Mouse (Mus musculus) liver, adult 2 months (tissue): ENCODE results near the gene Gm6096. TPM values are rescaled to one million over a fixed set of nuclear protein-coding genes. Genes with fewer than 3 reads are reported as not detected.

Experiments used
- DNase-seq: peaks from one replicate; pipeline ENCODE4 v3.0.0-alpha.2; 2011; ENCODE audit warnings: low read depth, low spot score; ENCODE audit errors: extremely low read depth
- H3K27ac ChIP-seq: fragments of 200-500 bp; replicated peaks from 2 replicates; pipeline ENCODE4 v1.5.1; 2012; ENCODE audit warnings: low read depth, mild to moderate bottlenecking, control low read depth, inconsistent platforms, low read length; ENCODE audit not compliant: insufficient read depth
- H3K27me3 ChIP-seq: fragments of 200-500 bp; 2 replicates; pipeline ENCODE4 v1.6.1; 2012; ENCODE audit warnings: mild to moderate bottlenecking, moderate library complexity, low read length, inconsistent platforms; ENCODE audit not compliant: control insufficient read depth, insufficient read depth
- H3K36me3 ChIP-seq: fragments of 200-500 bp; 2 replicates; pipeline ENCODE4 v1.6.1; 2012; ENCODE audit warnings: low read length, inconsistent platforms; ENCODE audit not compliant: control insufficient read depth, insufficient read depth
- H3K4me1 ChIP-seq: fragments of 200-500 bp; 2 replicates; pipeline ENCODE4 v1.6.1; 2011; ENCODE audit warnings: low read length; ENCODE audit not compliant: control insufficient read depth, insufficient read depth
- H3K4me3 ChIP-seq: fragments of 200-500 bp; 2 replicates; pipeline ENCODE4 v1.5.1; 2011; ENCODE audit warnings: low read depth, mild to moderate bottlenecking, control low read depth, low read length, moderate library complexity; ENCODE audit not compliant: insufficient read depth
- H3K79me2 ChIP-seq: fragments of 200-500 bp; 2 replicates; pipeline ENCODE4 v1.6.1; 2012; ENCODE audit warnings: inconsistent platforms, mild to moderate bottlenecking, low read length, moderate library complexity; ENCODE audit not compliant: control insufficient read depth, insufficient read depth
- H3K9ac ChIP-seq: fragments of 200-500 bp; 2 replicates; pipeline ENCODE4 v1.6.1; 2012; ENCODE audit warnings: low read depth, mild to moderate bottlenecking, control low read depth, inconsistent platforms, low read length
- CTCF ChIP-seq: fragments of 200-500 bp; IDR thresholded peaks from 2 replicates; pipeline ENCODE4 v1.5.1; 2011; ENCODE audit warnings: low read depth, low read length, control low read depth
- POLR2A ChIP-seq: fragments of 200-500 bp; IDR thresholded peaks from 2 replicates; pipeline ENCODE4 v1.6.1; 2011; ENCODE audit warnings: low read length, control low read depth; ENCODE audit not compliant: insufficient read depth; ENCODE audit errors: extremely low read depth
- WGBS: fragments of 180-500 bp; shearing (Covaris S2); methylation state at CpG from one replicate; pipeline ENCODE4 v1.1.7; 2018; 5-methylcytosine and 5-hydroxymethylcytosine counted together
- polyA plus RNA-seq: library from polyadenylated mRNA; depleted of rRNA; stranded (reverse); fragments of >200 nt; gene quantifications from 2 replicates; pipeline ENCODE4 v1.2.3, GENCODE M21; 2012
- total RNA-seq: library from RNA; depleted of rRNA; stranded (reverse); fragments of >200 nt; gene quantifications from 2 replicates; pipeline ENCODE4 v1.2.3, GENCODE M21; 2014

Gm6096 gene
- total and polyA plus RNA-seq, 2 experiments = not detected

GRCm38 (mm10) chr7:34258407-34258806 is 7.6 kb downstream of the Gm6096 start:
- H3K4me1 ChIP-seq = no peaks in the 10 kb centered on the region
- H3K36me3 ChIP-seq = peaks cover 66% of the 10 kb centered on the region
- no peak overlapping the region for H3K4me3 ChIP-seq
- DNase-seq = no peak
- no peaks in the 10 kb centered on the region for H3K27me3 ChIP-seq
- 93% methylated on average over 1 of the region's 1 CpGs for WGBS
- TF ChIP-seq POLR2A (no peak), CTCF (no peak)
- no peaks in the 10 kb centered on the region for H3K79me2 ChIP-seq
- H3K9ac ChIP-seq = no peak overlapping the region
- H3K27ac ChIP-seq = no peak overlapping the region

DNA sequence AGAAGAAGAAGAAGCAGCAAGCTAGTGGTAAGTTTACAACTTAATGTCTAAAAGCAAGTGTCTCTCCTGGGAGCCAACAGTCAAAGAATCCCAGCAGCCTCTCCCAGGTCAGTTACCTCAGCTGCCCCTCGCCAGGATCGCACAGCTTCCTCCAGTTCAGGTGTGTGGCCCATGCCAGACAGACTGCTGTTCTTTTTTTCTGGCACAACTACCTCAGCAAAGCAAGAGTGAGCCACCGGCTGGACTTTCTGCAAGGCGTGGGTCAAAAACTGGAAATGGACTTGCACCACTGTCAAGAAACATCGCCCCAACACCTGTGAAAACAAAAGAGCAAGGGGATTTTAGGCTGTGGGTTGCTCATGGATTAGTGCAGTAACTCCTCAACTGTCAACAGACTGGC is 12.6 kb downstream of the Gm6096 start:
- peaks cover 29% of the 10 kb centered on the region for H3K36me3 ChIP-seq
- WGBS = 69% methylated on average over 5 of the region's 5 CpGs

DNA sequence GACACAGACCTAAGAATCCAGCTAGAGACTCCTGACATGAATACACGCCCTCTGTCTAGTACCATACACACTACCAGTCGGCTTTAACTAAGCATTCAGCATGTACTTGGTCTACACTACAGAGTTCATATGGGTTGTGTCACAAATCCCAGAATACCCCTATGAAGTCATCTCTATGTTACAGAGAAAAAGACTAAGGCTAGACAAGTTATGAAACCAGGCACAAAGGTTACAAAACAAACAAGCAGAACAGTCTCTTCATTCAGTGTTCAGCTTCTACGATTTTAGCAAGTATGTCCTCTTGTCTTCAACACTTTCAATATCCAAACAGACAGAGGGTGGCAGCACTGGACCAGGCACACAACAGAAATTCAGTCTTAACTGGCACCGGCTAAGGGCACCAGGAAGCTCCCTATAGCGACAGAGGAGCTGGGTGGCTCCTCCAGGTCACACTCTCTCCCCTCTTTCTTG is 15.1 kb downstream of the Gm6096 start:
- no peaks in the 10 kb centered on the region for H3K27me3 ChIP-seq
- DNase-seq = peak; percentile 84
- no peak overlapping the region for H3K4me3 ChIP-seq
- peaks cover 6% of the 10 kb centered on the region for H3K4me1 ChIP-seq
- peaks cover 19% of the 10 kb centered on the region for H3K36me3 ChIP-seq
- H3K79me2 ChIP-seq = no peaks in the 10 kb centered on the region
- H3K9ac ChIP-seq = no peak overlapping the region
- 8% methylated on average over 5 of the region's 5 CpGs for WGBS
- TF ChIP-seq POLR2A (no peak), CTCF (peak; percentile 67)
- H3K27ac ChIP-seq = peak overlapping the region; percentile 57

More for the DNA sequence above, 12.6 kb downstream of the Gm6096 start:
- no peak for TF ChIP-seq POLR2A
- TF ChIP-seq CTCF = no peak
- Histone ChIP-seq H3K79me2 (no peaks in the 10 kb centered on the region), H3K4me3 (no peak overlapping the region), H3K9ac (no peak overlapping the region), H3K27me3 (no peaks in the 10 kb centered on the region), H3K27ac (no peak overlapping the region), H3K4me1 (peaks cover 6% of the 10 kb centered on the region)
- DNase-seq = peak; percentile 9

DNA sequence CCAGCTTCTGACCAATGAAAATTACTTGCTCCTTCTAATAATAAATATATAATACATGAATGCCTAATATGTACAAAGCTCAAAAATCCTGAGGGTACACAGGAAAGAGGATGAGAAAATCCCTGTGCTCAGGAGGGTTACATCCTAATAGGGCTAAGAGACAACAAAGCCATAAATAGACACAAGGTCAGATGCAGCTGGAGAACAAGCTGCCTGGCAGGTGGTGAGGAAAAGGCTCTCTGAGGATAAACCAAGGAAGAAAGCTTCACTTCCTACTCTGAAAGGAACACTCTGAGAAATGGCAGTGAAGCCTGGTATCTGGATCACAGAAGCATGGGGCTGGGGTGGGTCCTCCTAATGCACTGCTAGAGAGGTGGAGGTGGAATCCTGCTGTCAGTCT is 15.6 kb downstream of the Gm6096 start:
- Histone ChIP-seq H3K9ac (no peak overlapping the region), H3K4me1 (peaks cover 6% of the 10 kb centered on the region), H3K36me3 (peaks cover 20% of the 10 kb centered on the region), H3K27ac (0 out of 2 replicates have a peak overlapping the region, but pooled peaks have one; percentile 22), H3K27me3 (no peaks in the 10 kb centered on the region), H3K4me3 (no peak overlapping the region), H3K79me2 (no peaks in the 10 kb centered on the region)
- TF ChIP-seq POLR2A (no peak), CTCF (no peak)
- no peak for DNase-seq

GRCm38 (mm10) chr7:34268463-34268862 is 17.6 kb downstream of the Gm6096 start:
- peaks cover 7% of the 10 kb centered on the region for H3K36me3 ChIP-seq
- no peak overlapping the region for H3K27ac ChIP-seq
- H3K9ac ChIP-seq = no peak overlapping the region
- no peaks in the 10 kb centered on the region for H3K27me3 ChIP-seq
- no peak for DNase-seq
- TF ChIP-seq POLR2A = no peak
- peaks cover 5% of the 10 kb centered on the region; the same call in 1 of the 2 replicates for H3K79me2 ChIP-seq
- no peak overlapping the region for H3K4me3 ChIP-seq
- peaks cover 6% of the 10 kb centered on the region for H3K4me1 ChIP-seq
- WGBS = 85% methylated on average over 1 of the region's 1 CpGs

DNA sequence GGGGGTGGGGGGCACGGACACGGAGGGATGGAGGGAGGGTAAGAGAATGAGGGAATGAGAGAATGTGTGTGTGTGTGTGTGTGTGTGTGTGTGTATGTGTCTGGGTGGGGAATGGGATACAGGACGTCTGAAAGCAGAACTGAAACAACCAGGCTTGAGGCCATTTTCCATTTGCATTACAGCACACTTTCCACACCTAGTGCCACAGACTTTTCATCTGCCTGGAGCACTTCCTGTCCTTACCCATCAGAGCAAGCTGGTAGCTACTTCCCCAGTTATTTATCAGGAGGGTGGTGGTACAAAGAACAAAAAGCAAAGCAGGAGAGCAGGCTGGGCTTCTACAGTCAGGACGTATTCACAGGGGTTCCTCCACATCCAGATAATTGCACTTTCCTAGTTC is 21.6 kb downstream of the Gm6096 start:
- Histone ChIP-seq H3K36me3 (peaks cover 5% of the 10 kb centered on the region), H3K27me3 (no peaks in the 10 kb centered on the region), H3K9ac (no peak overlapping the region), H3K79me2 (peaks cover 8% of the 10 kb centered on the region; the same call in 1 of the 2 replicates), H3K4me1 (peaks cover 1% of the 10 kb centered on the region), H3K27ac (no peak overlapping the region), H3K4me3 (no peak overlapping the region)
- no peak for DNase-seq
- TF ChIP-seq CTCF (no peak), POLR2A (no peak)
- WGBS = 80% methylated on average over 4 of the region's 4 CpGs
